Mouse (Mus musculus): ENCODE results near the gene Unc5c. TPM values are rescaled to one million over a fixed set of nuclear protein-coding genes. Genes with fewer than 3 reads are reported as not detected.
A peak's percentile ranks its signal among the peaks of the same experiment; 100 is the strongest.

Gene Unc5c
- polyA plus RNA-seq, 1 experiment from 2014 or later: 7.5 TPM

GRCm38 (mm10) chr3:141627639-141627977, 162.6 kb downstream of the Unc5c start:
- DNase-seq (ENCODE audit: low spot score) (no peak), ATAC-seq (ENCODE audit: low read depth) (no peak)
- 76% methylated on average over 5 of the region's 5 CpGs for WGBS
- H3K4me2 ChIP-seq (ENCODE audit: low read depth, low read length): no peak overlapping the region
- H3K4me1 ChIP-seq (ENCODE audit: control insufficient read depth, insufficient read depth, low read length): no peaks in the 10 kb centered on the region
- H3K27ac ChIP-seq (replicated peaks; ENCODE audit: low read depth, low read length): no peak overlapping the region
- H3K4me3 ChIP-seq (ENCODE audit: low read depth, low read length): no peak overlapping the region
- no peaks in the 10 kb centered on the region for H3K27me3 ChIP-seq (replicated peaks; ENCODE audit: control insufficient read depth, insufficient read depth, low read length)
- H3K9ac ChIP-seq (ENCODE audit: low read depth, low read length): no peak overlapping the region
- no peaks in the 10 kb centered on the region for H3K9me3 ChIP-seq (ENCODE audit: control insufficient read depth, low read length)
- no peaks in the 10 kb centered on the region for H3K36me3 ChIP-seq (ENCODE audit: control insufficient read depth, insufficient read depth, low read length)

- no peaks in the 10 kb centered on the region for H3K4me1 ChIP-seq (ENCODE audit: control insufficient read depth, insufficient read depth, low read length)
- H3K27me3 ChIP-seq (replicated peaks; ENCODE audit: control insufficient read depth, insufficient read depth, low read length): no peaks in the 10 kb centered on the region
- DNase-seq (ENCODE audit: low spot score) (no peak), ATAC-seq (ENCODE audit: low read depth) (no peak; the same call in 1 of the 2 replicates)
- H3K27ac ChIP-seq (replicated peaks; ENCODE audit: low read depth, low read length): no peak overlapping the region
- no peak overlapping the region for H3K4me3 ChIP-seq (ENCODE audit: low read depth, low read length)
- H3K4me2 ChIP-seq (ENCODE audit: low read depth, low read length): no peak overlapping the region
- H3K36me3 ChIP-seq (ENCODE audit: control insufficient read depth, insufficient read depth, low read length): no peaks in the 10 kb centered on the region
- no peak overlapping the region for H3K9ac ChIP-seq (ENCODE audit: low read depth, low read length)
- WGBS: 38% methylated on average over 1 of the region's 1 CpGs
- no peaks in the 10 kb centered on the region for H3K9me3 ChIP-seq (ENCODE audit: control insufficient read depth, low read length)
Measured at GRCm38 (mm10) chr3:141629431-141629830, 164.4 kb downstream of the Unc5c start.

GRCm38 (mm10) chr3:141637900-141638299, 172.9 kb downstream of the Unc5c start:
- no peak overlapping the region for H3K4me3 ChIP-seq (ENCODE audit: low read depth, low read length)
- H3K4me1 ChIP-seq (ENCODE audit: control insufficient read depth, insufficient read depth, low read length): peaks cover 6% of the 10 kb centered on the region; the same call in 1 of the 2 replicates
- 82% methylated on average over 1 of the region's 1 CpGs for WGBS
- H3K27me3 ChIP-seq (replicated peaks; ENCODE audit: control insufficient read depth, insufficient read depth, low read length): no peaks in the 10 kb centered on the region
- H3K36me3 ChIP-seq (ENCODE audit: control insufficient read depth, insufficient read depth, low read length): no peaks in the 10 kb centered on the region
- no peak for ATAC-seq (ENCODE audit: low read depth)
- no peak overlapping the region for H3K4me2 ChIP-seq (ENCODE audit: low read depth, low read length)
- no peak overlapping the region for H3K9ac ChIP-seq (ENCODE audit: low read depth, low read length)
- H3K9me3 ChIP-seq (ENCODE audit: control insufficient read depth, low read length): no peaks in the 10 kb centered on the region
- no peak for DNase-seq (ENCODE audit: low spot score)
- no peak overlapping the region for H3K27ac ChIP-seq (replicated peaks; ENCODE audit: low read depth, low read length)

- no peak overlapping the region for H3K4me3 ChIP-seq (ENCODE audit: low read depth, low read length)
- H3K4me1 ChIP-seq (ENCODE audit: control insufficient read depth, insufficient read depth, low read length): no peaks in the 10 kb centered on the region
- no peak overlapping the region for H3K27ac ChIP-seq (replicated peaks; ENCODE audit: low read depth, low read length)
- no peaks in the 10 kb centered on the region for H3K27me3 ChIP-seq (replicated peaks; ENCODE audit: control insufficient read depth, insufficient read depth, low read length)
- no peak overlapping the region for H3K9ac ChIP-seq (ENCODE audit: low read depth, low read length)
- no peaks in the 10 kb centered on the region for H3K9me3 ChIP-seq (ENCODE audit: control insufficient read depth, low read length)
- H3K4me2 ChIP-seq (ENCODE audit: low read depth, low read length): no peak overlapping the region
- 59% methylated on average over 5 of the region's 5 CpGs for WGBS
- DNase-seq (ENCODE audit: low spot score) (no peak), ATAC-seq (ENCODE audit: low read depth) (no peak)
- H3K36me3 ChIP-seq (ENCODE audit: control insufficient read depth, insufficient read depth, low read length): no peaks in the 10 kb centered on the region
Measured at GRCm38 (mm10) chr3:141644264-141644663, 179.2 kb downstream of the Unc5c start.

GRCm38 (mm10) chr3:141646588-141646987, 181.6 kb downstream of the Unc5c start:
- Histone ChIP-seq H3K9me3 (ENCODE audit: control insufficient read depth, low read length) (no peaks in the 10 kb centered on the region), H3K4me2 (ENCODE audit: low read depth, low read length) (no peak overlapping the region), H3K9ac (ENCODE audit: low read depth, low read length) (no peak overlapping the region), H3K27ac (replicated peaks; ENCODE audit: low read depth, low read length) (no peak overlapping the region), H3K27me3 (replicated peaks; ENCODE audit: control insufficient read depth, insufficient read depth, low read length) (no peaks in the 10 kb centered on the region), H3K36me3 (ENCODE audit: control insufficient read depth, insufficient read depth, low read length) (no peaks in the 10 kb centered on the region), H3K4me1 (ENCODE audit: control insufficient read depth, insufficient read depth, low read length) (no peaks in the 10 kb centered on the region), H3K4me3 (ENCODE audit: low read depth, low read length) (no peak overlapping the region)
- WGBS: 86% methylated on average over 2 of the region's 2 CpGs
- DNase-seq (ENCODE audit: low spot score) (no peak), ATAC-seq (ENCODE audit: low read depth) (no peak)

GRCm38 (mm10) chr3:141650658-141651057, 185.6 kb downstream of the Unc5c start:
- DNase-seq (ENCODE audit: low spot score) (no peak), ATAC-seq (ENCODE audit: low read depth) (no peak)
- no peaks in the 10 kb centered on the region for H3K4me1 ChIP-seq (ENCODE audit: control insufficient read depth, insufficient read depth, low read length)
- no peaks in the 10 kb centered on the region for H3K9me3 ChIP-seq (ENCODE audit: control insufficient read depth, low read length)
- WGBS: 81% methylated on average over 3 of the region's 3 CpGs
- no peak overlapping the region for H3K4me3 ChIP-seq (ENCODE audit: low read depth, low read length)
- H3K9ac ChIP-seq (ENCODE audit: low read depth, low read length): no peak overlapping the region
- H3K27ac ChIP-seq (replicated peaks; ENCODE audit: low read depth, low read length): no peak overlapping the region; the same call in 1 of the 2 replicates
- no peak overlapping the region for H3K4me2 ChIP-seq (ENCODE audit: low read depth, low read length)
- no peaks in the 10 kb centered on the region for H3K27me3 ChIP-seq (replicated peaks; ENCODE audit: control insufficient read depth, insufficient read depth, low read length)
- H3K36me3 ChIP-seq (ENCODE audit: control insufficient read depth, insufficient read depth, low read length): no peaks in the 10 kb centered on the region

- ATAC-seq (ENCODE audit: low read depth): no peak
- no peaks in the 10 kb centered on the region for H3K4me1 ChIP-seq (ENCODE audit: control insufficient read depth, insufficient read depth, low read length)
- H3K9ac ChIP-seq (ENCODE audit: low read depth, low read length): no peak overlapping the region
- H3K36me3 ChIP-seq (ENCODE audit: control insufficient read depth, insufficient read depth, low read length): no peaks in the 10 kb centered on the region
- no peak overlapping the region for H3K27ac ChIP-seq (replicated peaks; ENCODE audit: low read depth, low read length)
- H3K9me3 ChIP-seq (ENCODE audit: control insufficient read depth, low read length): no peaks in the 10 kb centered on the region
- no peak for DNase-seq (ENCODE audit: low spot score)
- 86% methylated on average over 1 of the region's 1 CpGs for WGBS
- H3K4me3 ChIP-seq (ENCODE audit: low read depth, low read length): no peak overlapping the region
- H3K27me3 ChIP-seq (replicated peaks; ENCODE audit: control insufficient read depth, insufficient read depth, low read length): no peaks in the 10 kb centered on the region
- no peak overlapping the region for H3K4me2 ChIP-seq (ENCODE audit: low read depth, low read length)
Measured at GRCm38 (mm10) chr3:141653915-141654314, 188.9 kb downstream of the Unc5c start.

GRCm38 (mm10) chr3:141659041-141659789, 194.2 kb downstream of the Unc5c start:
- no peak for ATAC-seq (ENCODE audit: low read depth)
- H3K4me1 ChIP-seq (ENCODE audit: control insufficient read depth, insufficient read depth, low read length): peaks cover 7% of the 10 kb centered on the region; the same call in 1 of the 2 replicates

More at GRCm38 (mm10) chr3:141659041-141659789, 194.2 kb downstream of the Unc5c start:
- Histone ChIP-seq H3K9ac (ENCODE audit: low read depth, low read length) (no peak overlapping the region), H3K9me3 (ENCODE audit: control insufficient read depth, low read length) (no peaks in the 10 kb centered on the region), H3K4me2 (ENCODE audit: low read depth, low read length) (no peak overlapping the region), H3K27me3 (replicated peaks; ENCODE audit: control insufficient read depth, insufficient read depth, low read length) (no peaks in the 10 kb centered on the region), H3K4me3 (ENCODE audit: low read depth, low read length) (no peak overlapping the region), H3K27ac (replicated peaks; ENCODE audit: low read depth, low read length) (no peak overlapping the region), H3K36me3 (ENCODE audit: control insufficient read depth, insufficient read depth, low read length) (no peaks in the 10 kb centered on the region)
- 42% methylated on average over 3 of the region's 3 CpGs for WGBS
- peak; percentile 15 for DNase-seq (ENCODE audit: low spot score)
